Mouse (Mus musculus): ENCODE results near the gene Cept1. TPM values are rescaled to one million over a fixed set of nuclear protein-coding genes. Genes with fewer than 3 reads are reported as not detected.
"Not testable (repeated sequence)": the region's sequence is repeated elsewhere in the genome, so short reads cannot be mapped to it uniquely, and the experiment has no call there.

The Cept1 gene
- polyA plus RNA-seq (2015; fragmentation: Nextera tagmentation; extraction: Ambion mirVana), result 75.5 and 77.7 TPM in 2 replicates

GRCm38 (mm10) chr3:106547171-106547923 lies at the start of gene Cept1, which contains the start of gene Dram2:
TSS of gene Cept1 (minus strand) at chr3:106547802.
TSS of gene Dram2 (plus strand) at chr3:106547798.
- Histone ChIP-seq H3K27me3 (no peaks in the 10 kb centered on the region), H3K36me3 (peaks cover 9% of the 10 kb centered on the region; the same call in 1 of the 2 replicates), H3K9me3 (no peaks in the 10 kb centered on the region), H3K4me2 (peak within 1 kb of the TSS; percentile 53), H3K27ac (peak within 1 kb of the TSS; percentile 99), H3K9ac (peak within 1 kb of the TSS; percentile 78), H3K4me3 (peak within 1 kb of the TSS; percentile 89), H3K4me1 (peaks cover 9% of the 10 kb centered on the region)
- under 1% methylated on average over 63 of the region's 63 CpGs for WGBS
- ATAC-seq (ENCODE audit: insufficient number of reproducible peaks, low FRiP score, low TSS enrichment, low read depth), result peak; percentile 98

GRCm38 (mm10) chr3:106593631-106594030 lies 46.0 kb upstream of the Cept1 start:
- not testable (repeated sequence) for H3K36me3 ChIP-seq; H3K9ac ChIP-seq; ATAC-seq (ENCODE audit: insufficient number of reproducible peaks, low FRiP score, low TSS enrichment, low read depth); H3K4me1 ChIP-seq; H3K4me3 ChIP-seq; H3K27ac ChIP-seq; H3K27me3 ChIP-seq; H3K9me3 ChIP-seq; H3K4me2 ChIP-seq
- 74% methylated on average over 4 of the region's 4 CpGs for WGBS

GRCm38 (mm10) chr3:106579296-106579695 lies 31.7 kb upstream of the Cept1 start:
- H3K27me3 ChIP-seq, result no peaks in the 10 kb centered on the region
- ATAC-seq (ENCODE audit: insufficient number of reproducible peaks, low FRiP score, low TSS enrichment, low read depth), result no peak
- no peak overlapping the region for H3K9ac ChIP-seq
- no peaks in the 10 kb centered on the region for H3K36me3 ChIP-seq
- no peaks in the 10 kb centered on the region for H3K4me1 ChIP-seq
- H3K9me3 ChIP-seq, result no peaks in the 10 kb centered on the region
- no peak overlapping the region for H3K4me2 ChIP-seq
- WGBS, result 95% methylated on average over 2 of the region's 2 CpGs
- H3K4me3 ChIP-seq, result no peak overlapping the region
- H3K27ac ChIP-seq, result no peak overlapping the region

GRCm38 (mm10) chr3:106573191-106573590 lies 25.6 kb upstream of the Cept1 start:
- 86% methylated on average over 3 of the region's 3 CpGs for WGBS
- H3K27me3 ChIP-seq, result no peaks in the 10 kb centered on the region

GRCm38 (mm10) chr3:106565876-106566275 lies 18.3 kb upstream of the Cept1 start:
- Histone ChIP-seq H3K9ac (no peak overlapping the region), H3K4me1 (no peaks in the 10 kb centered on the region), H3K27me3 (no peaks in the 10 kb centered on the region), H3K36me3 (0 out of 2 replicates have a peak, but pooled peaks cover 3% of the 10 kb centered on the region), H3K27ac (no peak overlapping the region), H3K9me3 (no peaks in the 10 kb centered on the region), H3K4me2 (no peak overlapping the region), H3K4me3 (no peak overlapping the region)
- ATAC-seq (ENCODE audit: insufficient number of reproducible peaks, low FRiP score, low TSS enrichment, low read depth), result no peak
- WGBS, result 88% methylated on average over 3 of the region's 3 CpGs

More at GRCm38 (mm10) chr3:106573191-106573590, 25.6 kb upstream of the Cept1 start:
- Histone ChIP-seq H3K4me2 (no peak overlapping the region), H3K9ac (no peak overlapping the region), H3K4me1 (no peaks in the 10 kb centered on the region), H3K36me3 (no peaks in the 10 kb centered on the region), H3K27ac (no peak overlapping the region), H3K4me3 (no peak overlapping the region), H3K9me3 (no peaks in the 10 kb centered on the region)
- ATAC-seq (ENCODE audit: insufficient number of reproducible peaks, low FRiP score, low TSS enrichment, low read depth), result no peak

- no peak for ATAC-seq (ENCODE audit: insufficient number of reproducible peaks, low FRiP score, low TSS enrichment, low read depth)
- Histone ChIP-seq H3K4me2 (no peak overlapping the region), H3K9ac (no peak overlapping the region), H3K9me3 (no peaks in the 10 kb centered on the region), H3K27ac (no peak overlapping the region), H3K4me3 (no peak overlapping the region), H3K4me1 (no peaks in the 10 kb centered on the region), H3K36me3 (peaks cover 25% of the 10 kb centered on the region), H3K27me3 (no peaks in the 10 kb centered on the region)
These were observed 10.7 kb upstream of the Cept1 start for GRCm38 (mm10) chr3:106558271-106558670.

- H3K9me3 ChIP-seq, result no peaks in the 10 kb centered on the region
- ATAC-seq (ENCODE audit: insufficient number of reproducible peaks, low FRiP score, low TSS enrichment, low read depth), result no peak
- 86% methylated on average over 3 of the region's 3 CpGs for WGBS
These were observed 8.2 kb upstream of the Cept1 start for GRCm38 (mm10) chr3:106555743-106556250.

GRCm38 (mm10) chr3:106553411-106553810 lies 5.8 kb upstream of the Cept1 start:
- Histone ChIP-seq H3K36me3 (peaks cover 32% of the 10 kb centered on the region), H3K27ac (no peak overlapping the region), H3K4me2 (no peak overlapping the region), H3K4me1 (peaks cover 2% of the 10 kb centered on the region; the same call in 1 of the 2 replicates), H3K9me3 (no peaks in the 10 kb centered on the region), H3K9ac (no peak overlapping the region), H3K4me3 (no peak overlapping the region), H3K27me3 (no peaks in the 10 kb centered on the region)
- no peak for ATAC-seq (ENCODE audit: insufficient number of reproducible peaks, low FRiP score, low TSS enrichment, low read depth)
- WGBS, result 84% methylated on average over 5 of the region's 5 CpGs

More at GRCm38 (mm10) chr3:106555743-106556250, 8.2 kb upstream of the Cept1 start:
- Histone ChIP-seq H3K27me3 (no peaks in the 10 kb centered on the region), H3K36me3 (peaks cover 33% of the 10 kb centered on the region), H3K27ac (no peak overlapping the region), H3K4me2 (no peak overlapping the region), H3K4me3 (no peak overlapping the region), H3K9ac (no peak overlapping the region), H3K4me1 (no peaks in the 10 kb centered on the region)

GRCm38 (mm10) chr3:106548971-106549370 lies 1.4 kb upstream of the Cept1 start:
- H3K4me2 ChIP-seq, result 0 out of 2 replicates have a peak overlapping the region, but pooled peaks have one; percentile 25
- no peaks in the 10 kb centered on the region for H3K9me3 ChIP-seq
- no peak overlapping the region for H3K9ac ChIP-seq
- H3K27ac ChIP-seq, result no peak overlapping the region
- ATAC-seq (ENCODE audit: insufficient number of reproducible peaks, low FRiP score, low TSS enrichment, low read depth), result no peak
- peaks cover 9% of the 10 kb centered on the region for H3K4me1 ChIP-seq
- H3K27me3 ChIP-seq, result no peaks in the 10 kb centered on the region
- 38% methylated on average over 3 of the region's 3 CpGs for WGBS
- no peak overlapping the region for H3K4me3 ChIP-seq
- peaks cover 18% of the 10 kb centered on the region for H3K36me3 ChIP-seq

GRCm38 (mm10) chr3:106547924-106548539 lies 430 bp upstream of the Cept1 start:
- peak overlapping the region; percentile 89 for H3K4me3 ChIP-seq
- no peak for ATAC-seq (ENCODE audit: insufficient number of reproducible peaks, low FRiP score, low TSS enrichment, low read depth)
- WGBS, result 0% methylated on average over 27 of the region's 27 CpGs
- peaks cover 10% of the 10 kb centered on the region; the same call in 1 of the 2 replicates for H3K36me3 ChIP-seq
- no peaks in the 10 kb centered on the region for H3K27me3 ChIP-seq
- peak overlapping the region; percentile 77 for H3K9ac ChIP-seq
- H3K9me3 ChIP-seq, result no peaks in the 10 kb centered on the region
- peaks cover 9% of the 10 kb centered on the region for H3K4me1 ChIP-seq
- peak overlapping the region; percentile 99 for H3K27ac ChIP-seq
- H3K4me2 ChIP-seq, result peak overlapping the region; percentile 53

GRCm38 (mm10) chr3:106544721-106545316 lies 2.8 kb downstream of the Cept1 start:
- H3K9ac ChIP-seq, result no peak overlapping the region
- H3K27me3 ChIP-seq, result no peaks in the 10 kb centered on the region
- no peaks in the 10 kb centered on the region for H3K9me3 ChIP-seq
- H3K27ac ChIP-seq, result no peak overlapping the region
- no peaks in the 10 kb centered on the region for H3K36me3 ChIP-seq
- peaks cover 9% of the 10 kb centered on the region for H3K4me1 ChIP-seq
- H3K4me3 ChIP-seq, result no peak overlapping the region
- no peak overlapping the region for H3K4me2 ChIP-seq
- 80% methylated on average over 8 of the region's 8 CpGs for WGBS
- ATAC-seq (ENCODE audit: insufficient number of reproducible peaks, low FRiP score, low TSS enrichment, low read depth), result no peak

GRCm38 (mm10) chr3:106533277-106533676 lies 14.3 kb downstream of the Cept1 start:
- H3K9me3 ChIP-seq, result no peaks in the 10 kb centered on the region
- no peak overlapping the region for H3K27ac ChIP-seq
- H3K4me3 ChIP-seq, result no peak overlapping the region
- H3K4me1 ChIP-seq, result no peaks in the 10 kb centered on the region
- no peak for ATAC-seq (ENCODE audit: insufficient number of reproducible peaks, low FRiP score, low TSS enrichment, low read depth)
- H3K27me3 ChIP-seq, result no peaks in the 10 kb centered on the region
- no peak overlapping the region for H3K9ac ChIP-seq
- peaks cover 12% of the 10 kb centered on the region for H3K36me3 ChIP-seq
- H3K4me2 ChIP-seq, result no peak overlapping the region
- WGBS, result 90% methylated on average over 2 of the region's 2 CpGs

Measured in limb, embryonic 15.5 days (tissue).